Comparison of ENCODE assay signal across 8 mouse cellular contexts in the genomic region with DNA sequence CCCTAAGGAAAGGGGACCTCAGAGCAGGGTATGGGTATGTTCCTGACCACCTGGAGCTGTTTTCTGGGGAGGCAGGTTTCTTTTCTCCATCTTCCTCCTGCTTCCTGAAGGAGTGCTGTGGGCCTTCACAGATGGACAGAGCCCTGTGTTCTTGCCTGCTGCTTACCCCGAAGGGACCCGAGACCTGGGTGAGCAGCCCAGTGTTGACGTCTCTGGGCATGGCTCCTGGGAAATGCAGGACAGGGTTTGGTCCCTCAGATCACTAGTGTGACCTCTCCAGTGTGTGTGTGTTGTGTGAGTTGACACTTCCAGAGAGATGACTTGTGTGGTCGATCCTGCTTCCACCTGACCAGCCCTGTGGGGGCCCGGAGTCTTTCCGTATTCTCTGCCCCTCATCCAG. TPM values are rescaled to one million over a fixed set of nuclear protein-coding genes. Genes with fewer than 3 reads are reported as not detected.
DNase-seq lines count a peak whose midpoint lies in the region; ATAC-seq and TF ChIP-seq lines count a peak whose summit lies in the region.

No protein-coding gene starts in this region.

- no peak for TF ChIP-seq CTCF in kidney, adult 2 months (conservative IDR thresholded peaks at IDR 0.05; ENCODE audit: insufficient read depth, insufficient read length, low read depth, low read length)

- 70% methylated on average over 6 of the region's 6 CpGs for WGBS in kidney, adult 2 months
- 91% methylated on average over 6 of the region's 6 CpGs for WGBS in embryonic facial prominence, embryonic 12.5 days
- 85% methylated on average over 6 of the region's 6 CpGs for WGBS in hindbrain, embryonic 15.5 days
- WGBS in midbrain, embryonic 16.5 days, result 90% methylated on average over 6 of the region's 6 CpGs

- no peaks in the 10 kb centered on the region for H3K9me3 ChIP-seq in embryonic facial prominence, embryonic 12.5 days
- no peaks in the 10 kb centered on the region for H3K9me3 ChIP-seq in hindbrain, embryonic 15.5 days
- no peaks in the 10 kb centered on the region for H3K9me3 ChIP-seq in midbrain, embryonic 16.5 days (replicated peaks; ENCODE audit: control insufficient read depth, low read length, poor library complexity, severe bottlenecking)

- H3K36me3 ChIP-seq in kidney, adult 2 months (ENCODE audit: control insufficient read depth, insufficient read depth, low read length), result no peaks in the 10 kb centered on the region
- 0 out of 2 replicates have a peak, but pooled peaks cover 12% of the 10 kb centered on the region for H3K36me3 ChIP-seq in embryonic facial prominence, embryonic 12.5 days
- H3K36me3 ChIP-seq in hindbrain, embryonic 15.5 days, result no peaks in the 10 kb centered on the region
- H3K36me3 ChIP-seq in midbrain, embryonic 16.5 days (ENCODE audit: control insufficient read depth, insufficient read depth, low read length), result no peaks in the 10 kb centered on the region

- ATAC-seq in embryonic facial prominence, embryonic 12.5 days (ENCODE audit: insufficient number of reproducible peaks, insufficient read depth, low FRiP score, low TSS enrichment), result no peak
- ATAC-seq in hindbrain, embryonic 15.5 days (ENCODE audit: low FRiP score, low read depth), result no peak
- no peak for ATAC-seq in midbrain, embryonic 16.5 days

- H3K27ac ChIP-seq in kidney, adult 2 months (ENCODE audit: insufficient read depth, low read depth, low read length), result no peak overlapping the region
- no peak overlapping the region for H3K27ac ChIP-seq in embryonic facial prominence, embryonic 12.5 days
- no peak overlapping the region for H3K27ac ChIP-seq in hindbrain, embryonic 15.5 days (replicated peaks)
- no peak overlapping the region for H3K27ac ChIP-seq in midbrain, embryonic 16.5 days (ENCODE audit: low read length)

- H3K9ac ChIP-seq in embryonic facial prominence, embryonic 12.5 days, result peak overlapping the region; percentile 83; the same call in 1 of the 2 replicates
- H3K9ac ChIP-seq in hindbrain, embryonic 15.5 days, result peak overlapping the region; percentile 93
- peak overlapping the region; percentile 94; the same call in 1 of the 2 replicates for H3K9ac ChIP-seq in midbrain, embryonic 16.5 days (ENCODE audit: low read depth, low read length)

- no peaks in the 10 kb centered on the region for H3K27me3 ChIP-seq in kidney, adult 2 months (replicated peaks; ENCODE audit: control insufficient read depth, insufficient read depth, low read length)
- H3K27me3 ChIP-seq in embryonic facial prominence, embryonic 12.5 days, result peaks cover 39% of the 10 kb centered on the region
- H3K27me3 ChIP-seq in hindbrain, embryonic 15.5 days, result peaks cover 2% of the 10 kb centered on the region; the same call in 1 of the 2 replicates
- H3K27me3 ChIP-seq in midbrain, embryonic 16.5 days (ENCODE audit: control insufficient read depth, insufficient read depth, low read depth, low read length), result no peaks in the 10 kb centered on the region

- DNase-seq in kidney, adult 2 months, result no peak
- no peak for DNase-seq in kidney, adult 9 months
- DNase-seq in frontal cortex, postnatal 14 days (ENCODE audit: low spot score in 2 of 2), result no peak
- no peak for DNase-seq in layer of hippocampus, postnatal 14 days (ENCODE audit: low spot score in 2 of 2)
- no peak for DNase-seq in adrenal gland, postnatal 25 days

- H3K4me2 ChIP-seq in embryonic facial prominence, embryonic 12.5 days (replicated peaks), result peak overlapping the region; percentile 96
- H3K4me2 ChIP-seq in hindbrain, embryonic 15.5 days, result peak overlapping the region; percentile 91
- peak overlapping the region; percentile 69 for H3K4me2 ChIP-seq in midbrain, embryonic 16.5 days (ENCODE audit: low read length)

- no peak for TF ChIP-seq POLR2A in kidney, adult 2 months (IDR thresholded peaks at IDR 0.05; ENCODE audit: low read depth, low read length)

- peak overlapping the region; percentile 85; the same call in 1 of the 2 replicates for H3K4me3 ChIP-seq in kidney, adult 2 months (ENCODE audit: insufficient read depth, low read depth, low read length)
- H3K4me3 ChIP-seq in embryonic facial prominence, embryonic 12.5 days, result peak overlapping the region; percentile 72; the same call in 1 of the 2 replicates
- peak overlapping the region; percentile 92 for H3K4me3 ChIP-seq in hindbrain, embryonic 15.5 days
- H3K4me3 ChIP-seq in midbrain, embryonic 16.5 days (ENCODE audit: low read depth, low read length), result peak overlapping the region; percentile 86

- H3K4me1 ChIP-seq in kidney, adult 2 months (ENCODE audit: control insufficient read depth, insufficient read depth, low read length), result peaks cover 22% of the 10 kb centered on the region; the same call in 1 of the 2 replicates
- peaks cover 18% of the 10 kb centered on the region for H3K4me1 ChIP-seq in embryonic facial prominence, embryonic 12.5 days
- peaks cover 55% of the 10 kb centered on the region for H3K4me1 ChIP-seq in hindbrain, embryonic 15.5 days (replicated peaks)
- H3K4me1 ChIP-seq in midbrain, embryonic 16.5 days (ENCODE audit: control insufficient read depth, insufficient read depth, low read length), result peaks cover 20% of the 10 kb centered on the region

RNA-seq across cellular contexts. Expression of a gene that starts 3.2 kb away (rescaled TPM):
- 63.4 and 75.3 TPM in 2 replicates for polyA plus RNA-seq in kidney, adult 2 months (2012; rRNA removed)
- polyA plus RNA-seq in embryonic facial prominence, embryonic 12.5 days (2016; fragmentation: Nextera tagmentation; extraction: Ambion mirVana), result 17.0 and 19.2 TPM in 2 replicates
- 45.7 and 48.8 TPM in 2 replicates for polyA plus RNA-seq in hindbrain, embryonic 15.5 days (2015; fragmentation: Nextera tagmentation; extraction: Ambion mirVana)
- polyA plus RNA-seq in midbrain, embryonic 16.5 days (2015; fragmentation: Nextera tagmentation; extraction: Ambion mirVana), result 36.0 and 39.4 TPM in 2 replicates
- total RNA-seq in layer of hippocampus, postnatal 14 days (2021), result 100 to 1,000 TPM; 178 to 193 TPM
- total RNA-seq in adrenal gland, postnatal 25 days (2021), result 42.4 and 58.1 TPM in 2 replicates

RNA-seq across cellular contexts. Expression of a gene that starts 37.0 kb away (rescaled TPM):
- polyA plus RNA-seq in kidney, adult 2 months (2012; rRNA removed), result 19.6 and 23.7 TPM in 2 replicates
- polyA plus RNA-seq in embryonic facial prominence, embryonic 12.5 days (2016; fragmentation: Nextera tagmentation; extraction: Ambion mirVana), result 4.9 TPM in 2 replicates
- 6.3 and 9.2 TPM in 2 replicates for polyA plus RNA-seq in hindbrain, embryonic 15.5 days (2015; fragmentation: Nextera tagmentation; extraction: Ambion mirVana)
- 4.9 and 5.9 TPM in 2 replicates for polyA plus RNA-seq in midbrain, embryonic 16.5 days (2015; fragmentation: Nextera tagmentation; extraction: Ambion mirVana)
- total RNA-seq in layer of hippocampus, postnatal 14 days (2021), result 10 to 100 TPM; 10.6 to 13.1 TPM
- 6.4 and 6.8 TPM in 2 replicates for total RNA-seq in adrenal gland, postnatal 25 days (2021)

RNA-seq across cellular contexts. Expression of a gene that starts 44.8 kb away (rescaled TPM):
- 10.7 and 12.1 TPM in 2 replicates for polyA plus RNA-seq in kidney, adult 2 months (2012; rRNA removed)
- polyA plus RNA-seq in embryonic facial prominence, embryonic 12.5 days (2016; fragmentation: Nextera tagmentation; extraction: Ambion mirVana), result 2.1 and 2.5 TPM in 2 replicates
- 2.3 and 4.2 TPM in 2 replicates for polyA plus RNA-seq in hindbrain, embryonic 15.5 days (2015; fragmentation: Nextera tagmentation; extraction: Ambion mirVana)
- polyA plus RNA-seq in midbrain, embryonic 16.5 days (2015; fragmentation: Nextera tagmentation; extraction: Ambion mirVana), result 0.73 and 1.2 TPM in 2 replicates
- under 1 TPM; 0.43 to 0.55 TPM for total RNA-seq in layer of hippocampus, postnatal 14 days (2021)
- total RNA-seq in adrenal gland, postnatal 25 days (2021), result 7.9 and 12.8 TPM in 2 replicates

RNA-seq across cellular contexts. Expression of a gene that starts 48.8 kb away (rescaled TPM):
- polyA plus RNA-seq in kidney, adult 2 months (2012; rRNA removed), result 85.3 and 90.6 TPM in 2 replicates
- polyA plus RNA-seq in embryonic facial prominence, embryonic 12.5 days (2016; fragmentation: Nextera tagmentation; extraction: Ambion mirVana), result 98.8 and 153 TPM in 2 replicates
- polyA plus RNA-seq in hindbrain, embryonic 15.5 days (2015; fragmentation: Nextera tagmentation; extraction: Ambion mirVana), result 150 and 159 TPM in 2 replicates
- 58.7 and 60.4 TPM in 2 replicates for polyA plus RNA-seq in midbrain, embryonic 16.5 days (2015; fragmentation: Nextera tagmentation; extraction: Ambion mirVana)
- total RNA-seq in layer of hippocampus, postnatal 14 days (2021), result 100 to 1,000 TPM; 153 to 158 TPM
- total RNA-seq in adrenal gland, postnatal 25 days (2021), result 395 and 413 TPM in 2 replicates
